Mouse (Mus musculus) heart, embryonic 13.5 days (tissue): ENCODE data around the gene Tmem201. TPM values are rescaled to one million over a fixed set of nuclear protein-coding genes. Genes with fewer than 3 reads are reported as not detected.

ENCODE experiments used
- ATAC-seq: fragments of 200-750 bp; cut with Nextera tagmentation; 2 replicates; pipeline ENCODE4 v1.8.0; 2017; ENCODE audit warnings: moderate TSS enrichment; ENCODE audit not compliant: insufficient number of reproducible peaks, low FRiP score, low TSS enrichment; ENCODE audit errors: extremely low read depth
- H3K27ac ChIP-seq: fragments of 300-500 bp; sonication (generic); replicated peaks from 2 replicates; pipeline ENCODE4 v1.5.1; 2015; ENCODE audit warnings: moderate library complexity, mild to moderate bottlenecking, inconsistent platforms
- H3K27me3 ChIP-seq: fragments of 300-500 bp; sonication (generic); replicated peaks from 2 replicates; pipeline ENCODE4 v1.6.1; 2015; ENCODE audit warnings: mild to moderate bottlenecking, inconsistent platforms
- H3K36me3 ChIP-seq: fragments of 300-500 bp; sonication (generic); 2 replicates; pipeline ENCODE4 v1.6.1; 2015; ENCODE audit warnings: mild to moderate bottlenecking, inconsistent platforms
- H3K4me1 ChIP-seq: fragments of 300-500 bp; sonication (generic); 2 replicates; pipeline ENCODE4 v1.6.1; 2015; ENCODE audit warnings: inconsistent platforms
- H3K4me2 ChIP-seq: fragments of 300-500 bp; sonication (generic); 2 replicates; pipeline ENCODE4 v1.6.1; 2015; ENCODE audit warnings: inconsistent platforms, mild to moderate bottlenecking, moderate library complexity
- H3K4me3 ChIP-seq: fragments of 300-500 bp; sonication (generic); 2 replicates; pipeline ENCODE4 v1.5.1; 2015; ENCODE audit warnings: moderate library complexity, mild to moderate bottlenecking, inconsistent platforms
- H3K9ac ChIP-seq: fragments of 300-500 bp; sonication (generic); 2 replicates; pipeline ENCODE4 v1.6.1; 2015; ENCODE audit warnings: inconsistent platforms, mild to moderate bottlenecking, moderate library complexity
- H3K9me3 ChIP-seq: fragments of 300-500 bp; sonication (generic); 2 replicates; pipeline ENCODE4 v1.6.1; 2016; ENCODE audit warnings: inconsistent platforms
- WGBS: fragments of 180-500 bp; shearing (Covaris S2); methylation state at CpG from one replicate; pipeline ENCODE4 v1.1.7; 2015; ENCODE audit warnings: mixed read lengths; 5-methylcytosine and 5-hydroxymethylcytosine counted together
- polyA plus RNA-seq: library from polyadenylated mRNA; unstranded; fragments of >200 nt; fragmentation: Nextera tagmentation; extraction: Ambion mirVana; gene quantifications from 2 replicates; pipeline ENCODE4 v1.2.1, GENCODE M21; 2015

Tmem201 gene
- polyA plus RNA-seq, 1 experiment from 2014 or later, result 41.4 TPM

DNA sequence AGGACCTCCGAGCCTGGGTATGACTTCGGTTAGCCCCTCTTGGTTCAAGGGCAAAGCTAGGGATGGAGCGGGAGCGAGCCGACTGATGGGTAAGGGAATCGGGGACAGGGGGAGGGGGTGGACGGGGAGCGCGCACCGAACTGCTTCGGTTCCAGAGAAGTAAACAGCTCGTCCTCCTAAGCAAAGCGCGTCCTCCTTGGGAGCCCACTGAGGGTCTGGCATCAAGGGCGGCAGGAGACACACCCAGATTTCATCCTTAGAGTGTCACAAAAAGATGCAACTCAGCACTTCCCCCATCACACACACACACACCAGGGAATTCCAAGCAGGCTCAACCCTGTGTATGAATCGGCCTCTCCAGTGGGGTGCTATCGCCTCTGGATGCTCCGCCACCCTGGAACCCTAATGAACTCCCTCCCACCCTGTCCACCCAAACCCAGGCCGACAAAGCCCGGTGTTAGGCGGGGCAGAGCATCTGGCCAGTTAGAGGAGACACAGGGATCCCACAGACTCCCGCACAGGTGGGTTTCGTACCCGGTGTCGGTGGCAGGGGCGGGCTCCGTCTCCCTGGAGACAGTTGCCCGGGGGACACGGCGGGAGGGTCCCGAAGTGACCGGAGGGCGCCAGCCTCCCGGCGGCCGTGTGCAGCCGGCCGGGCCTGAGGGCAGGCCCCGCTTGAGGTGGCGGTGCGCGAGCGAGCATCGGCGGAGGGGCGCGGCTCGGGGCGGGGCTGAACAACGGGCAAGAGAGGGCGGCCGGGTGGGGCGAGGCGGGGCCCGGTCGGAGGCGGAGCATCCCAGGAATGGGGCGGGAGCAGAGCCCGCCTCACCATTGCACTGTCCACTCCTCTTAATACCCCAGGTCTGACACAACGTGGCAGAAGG is 62.2 kb downstream of the Tmem201 start:
- 1% methylated on average over 47 of the region's 60 CpGs for WGBS
- H3K9ac ChIP-seq, result peak overlapping the region; percentile 74
- H3K4me3 ChIP-seq, result peak overlapping the region; percentile 66
- 0 out of 2 replicates have a peak, but pooled peaks cover 4% of the 10 kb centered on the region for H3K36me3 ChIP-seq
- peaks cover 16% of the 10 kb centered on the region for H3K4me1 ChIP-seq
- ATAC-seq, result peak; percentile 77
- peak overlapping the region; percentile 90 for H3K4me2 ChIP-seq
- H3K27me3 ChIP-seq, result peaks cover 28% of the 10 kb centered on the region
- H3K9me3 ChIP-seq, result no peaks in the 10 kb centered on the region
- no peak overlapping the region for H3K27ac ChIP-seq

- ATAC-seq, result no peak
- Histone ChIP-seq H3K9ac (peak overlapping the region; percentile 74), H3K4me1 (peaks cover 16% of the 10 kb centered on the region), H3K9me3 (no peaks in the 10 kb centered on the region), H3K27me3 (peaks cover 28% of the 10 kb centered on the region), H3K36me3 (0 out of 2 replicates have a peak, but pooled peaks cover 4% of the 10 kb centered on the region), H3K4me2 (peak overlapping the region; percentile 90), H3K27ac (no peak overlapping the region), H3K4me3 (peak overlapping the region; percentile 66)
- 13% methylated on average over 8 of the region's 8 CpGs for WGBS
Measured at GRCm38 (mm10) chr4:149674814-149675377, 62.9 kb downstream of the Tmem201 start.

- Histone ChIP-seq H3K27me3 (peaks cover 28% of the 10 kb centered on the region), H3K9me3 (no peaks in the 10 kb centered on the region), H3K36me3 (0 out of 2 replicates have a peak, but pooled peaks cover 4% of the 10 kb centered on the region), H3K9ac (no peak overlapping the region), H3K4me3 (no peak overlapping the region), H3K4me1 (peaks cover 16% of the 10 kb centered on the region), H3K27ac (no peak overlapping the region), H3K4me2 (no peak overlapping the region)
- no peak for ATAC-seq
- WGBS, result 89% methylated on average over 5 of the region's 5 CpGs
Measured at GRCm38 (mm10) chr4:149672747-149673146, 65.1 kb downstream of the Tmem201 start.

DNA sequence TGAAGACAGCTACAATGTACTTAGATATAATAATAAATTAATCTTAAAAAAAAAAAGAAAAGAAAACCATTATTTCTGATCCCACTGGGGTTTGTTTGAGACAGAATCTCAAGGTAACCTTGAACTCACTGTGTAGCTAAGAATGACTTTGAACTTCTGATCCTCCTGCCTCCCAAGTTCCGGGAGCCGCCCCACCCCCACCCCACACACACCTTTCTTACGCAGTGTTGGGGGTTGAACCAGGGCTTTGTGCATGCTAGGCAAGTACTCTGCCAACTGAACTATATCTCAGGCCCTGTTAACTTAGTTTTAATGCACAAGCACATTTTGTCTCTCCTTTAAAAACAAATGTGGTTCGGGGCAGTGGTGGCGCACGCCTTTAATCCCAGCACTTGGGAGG is 66.7 kb downstream of the Tmem201 start:
- no peak overlapping the region for H3K9ac ChIP-seq
- no peak overlapping the region for H3K4me3 ChIP-seq
- 0 out of 2 replicates have a peak, but pooled peaks cover 4% of the 10 kb centered on the region for H3K36me3 ChIP-seq
- H3K4me1 ChIP-seq, result peaks cover 11% of the 10 kb centered on the region
- no peak overlapping the region for H3K4me2 ChIP-seq
- H3K9me3 ChIP-seq, result no peaks in the 10 kb centered on the region
- H3K27me3 ChIP-seq, result peaks cover 24% of the 10 kb centered on the region
- 88% methylated on average over 6 of the region's 6 CpGs for WGBS
- H3K27ac ChIP-seq, result no peak overlapping the region
- ATAC-seq, result no peak

DNA sequence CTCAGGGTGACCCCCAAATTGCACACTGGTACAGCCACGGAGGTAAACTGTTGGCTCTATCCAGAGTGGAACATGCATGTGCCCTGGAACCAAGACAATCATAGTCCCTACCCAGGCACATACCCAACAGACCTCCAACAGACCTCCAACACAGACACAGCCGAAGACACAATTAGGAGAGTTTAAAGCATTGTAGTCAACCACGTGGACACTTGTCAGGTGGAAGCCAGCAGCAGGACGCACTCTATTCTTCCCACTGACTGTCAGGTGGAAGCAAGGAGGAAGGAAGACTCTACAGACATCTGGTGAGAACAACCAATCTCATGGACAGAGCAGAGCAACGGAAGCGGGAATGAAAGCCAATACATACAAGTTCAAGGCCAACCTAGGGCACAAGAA is 72.2 kb downstream of the Tmem201 start:
- 82% methylated on average over 6 of the region's 6 CpGs for WGBS
- no peaks in the 10 kb centered on the region for H3K27me3 ChIP-seq
- ATAC-seq, result no peak

More for the DNA sequence above, 72.2 kb downstream of the Tmem201 start:
- Histone ChIP-seq H3K36me3 (no peaks in the 10 kb centered on the region), H3K4me1 (peaks cover 3% of the 10 kb centered on the region; the same call in 1 of the 2 replicates), H3K9ac (no peak overlapping the region), H3K4me3 (no peak overlapping the region), H3K9me3 (no peaks in the 10 kb centered on the region), H3K27ac (no peak overlapping the region), H3K4me2 (no peak overlapping the region)

Other genes starting within 250 kb of the Tmem201 start
- gene Ctnnbip1, start 219.8 kb downstream of the Tmem201 start, polyA plus RNA-seq, result 33.4 and 36.2 TPM in 2 replicates
- gene Clstn1, start 151.6 kb downstream of the Tmem201 start, polyA plus RNA-seq, result 9.2 and 13.6 TPM in 2 replicates
- gene Pik3cd, start 35.5 kb downstream of the Tmem201 start, polyA plus RNA-seq, result 3.0 and 3.1 TPM in 2 replicates
- 5.9 and 7.4 TPM in 2 replicates for gene Slc25a33, start 36.2 kb upstream of the Tmem201 start, polyA plus RNA-seq
- 4.3 and 4.5 TPM in 2 replicates for gene Spsb1, start 217.0 kb upstream of the Tmem201 start, polyA plus RNA-seq